Mouse (Mus musculus): Measurements from ENCODE around the gene Brwd3. TPM values are rescaled to one million over a fixed set of nuclear protein-coding genes. Genes with fewer than 3 reads are reported as not detected.

The Brwd3 gene
- total RNA-seq (2021), result 10 to 100 TPM; 13.8 to 18.5 TPM

GRCm38 (mm10) chrX:108834090-108834774 is at the start of gene Brwd3:
Gene Brwd3, minus strand, starts transcription at chrX:108834372.
- peak; percentile 73 to 78 for DNase-seq

GRCm38 (mm10) chrX:108862632-108863031 is 28.5 kb upstream of the Brwd3 start:
- no peak for DNase-seq

GRCm38 (mm10) chrX:108842705-108843104 is 8.5 kb upstream of the Brwd3 start:
- no peak for DNase-seq

GRCm38 (mm10) chrX:108836416-108836815 is 2.2 kb upstream of the Brwd3 start:
- DNase-seq, result no peak

DNA sequence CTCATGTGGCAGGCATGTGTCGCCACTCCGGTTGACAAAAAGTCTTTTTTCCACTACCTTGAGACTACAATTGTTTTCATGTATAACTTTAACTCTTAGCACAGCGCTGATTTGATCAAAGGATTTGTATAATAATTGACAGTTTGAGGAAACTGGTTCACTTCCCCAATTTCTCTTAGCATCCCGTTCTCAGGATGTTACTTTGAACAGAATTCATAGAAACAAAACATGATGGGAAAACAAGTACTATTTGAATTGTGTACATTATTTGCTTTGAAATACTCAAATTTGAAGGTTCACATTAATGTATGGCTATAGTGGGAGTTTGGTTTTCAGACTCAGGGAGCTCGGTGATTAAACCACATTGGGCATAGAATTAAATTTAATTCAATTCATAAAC is 1.1 kb upstream of the Brwd3 start:
- DNase-seq, result no peak

DNA sequence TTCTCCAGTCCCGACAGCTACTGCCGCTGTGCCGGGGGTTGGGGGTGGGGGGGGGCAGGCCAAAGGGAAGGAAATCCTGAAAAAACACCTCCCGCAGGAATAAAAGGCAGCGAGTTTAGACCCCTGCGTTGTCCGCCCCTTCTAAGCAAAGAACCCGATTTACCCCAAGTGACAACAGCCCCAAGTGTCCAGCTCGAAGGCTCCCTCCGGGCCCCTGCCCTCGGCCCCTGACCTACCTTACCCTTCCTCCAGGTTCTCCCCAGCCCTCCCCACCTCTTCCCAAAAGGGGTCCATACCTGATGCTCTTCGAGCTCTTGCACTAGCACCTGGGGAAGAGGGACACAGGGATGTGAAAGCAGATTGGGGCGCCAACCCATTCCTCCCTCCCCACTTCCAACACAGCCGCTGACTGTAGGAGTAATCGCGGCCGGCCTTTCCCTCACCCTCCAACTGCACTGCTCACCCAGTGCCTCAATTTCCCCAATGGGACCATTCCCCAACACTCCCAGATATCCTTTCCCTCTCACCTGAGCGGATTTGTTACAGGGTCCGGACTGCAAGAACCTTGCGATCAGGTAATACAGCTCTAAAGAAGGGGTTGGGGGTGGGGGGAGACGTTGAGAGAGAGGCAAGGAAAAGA is 671 bp downstream of the Brwd3 start:
- peak; percentile 9 to 19 for DNase-seq

GRCm38 (mm10) chrX:108832674-108833189 is 1.4 kb downstream of the Brwd3 start:
- peak; percentile 71 to 75 for DNase-seq

DNA sequence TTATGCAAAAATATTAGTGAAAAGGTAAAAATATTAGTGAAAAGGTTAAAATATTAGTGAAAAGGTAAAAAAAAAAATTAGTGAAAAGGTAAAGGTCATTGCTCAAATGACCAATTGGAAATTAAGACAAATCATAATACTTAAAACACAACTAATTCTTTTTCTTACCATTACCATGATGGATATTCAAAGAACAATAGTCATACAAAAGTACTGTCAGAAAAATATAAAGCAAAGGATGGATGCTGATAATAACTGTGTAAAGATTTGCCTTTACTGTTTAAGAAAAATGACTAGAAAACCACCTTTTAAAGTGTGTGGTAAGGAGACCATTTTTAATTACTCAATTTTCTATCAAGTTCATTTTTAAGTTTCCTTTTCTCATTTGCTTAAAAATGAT is 2.9 kb downstream of the Brwd3 start:
- no peak for DNase-seq

DNA sequence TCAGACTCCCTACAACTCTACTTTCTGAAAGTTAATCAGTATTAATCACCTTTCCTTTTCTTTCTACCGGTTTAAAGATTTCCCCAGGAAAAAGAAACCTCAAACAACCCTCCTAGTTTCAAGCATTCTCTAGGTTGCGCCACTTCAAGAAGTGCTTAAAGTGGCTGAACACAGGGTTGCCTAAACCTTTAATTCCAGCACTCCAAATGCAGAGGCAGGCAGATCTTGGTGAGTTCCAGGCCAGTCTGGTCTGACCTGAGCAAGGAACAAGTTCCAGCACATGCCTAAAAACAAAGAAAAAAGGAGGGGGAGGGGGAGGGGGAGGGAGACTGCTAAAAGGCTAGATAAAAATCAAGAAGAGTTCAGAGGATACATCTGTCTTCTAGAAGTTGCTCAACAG is 6.1 kb downstream of the Brwd3 start:
- DNase-seq, result no peak

- no peak for DNase-seq
These were observed 36.9 kb downstream of the Brwd3 start for GRCm38 (mm10) chrX:108797268-108797667.

DNA sequence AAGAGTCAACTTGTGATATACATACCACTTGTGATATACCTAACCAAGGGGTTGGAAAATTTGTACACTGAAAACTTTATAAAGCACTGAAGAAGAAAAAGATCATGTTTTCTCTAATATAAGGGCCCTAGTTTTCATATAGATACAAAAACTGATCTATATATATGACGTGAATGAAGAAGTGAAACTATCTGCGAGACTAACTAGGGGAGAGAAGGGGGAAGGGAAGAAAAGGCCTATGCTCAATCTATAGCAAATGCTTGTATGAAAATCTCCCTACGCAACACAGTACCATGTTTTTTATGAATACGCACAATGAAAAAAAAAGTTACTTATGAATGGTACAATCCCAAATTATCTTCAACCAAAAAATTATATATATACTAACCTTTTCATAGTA is 50.4 kb downstream of the Brwd3 start:
- DNase-seq, result no peak

DNA sequence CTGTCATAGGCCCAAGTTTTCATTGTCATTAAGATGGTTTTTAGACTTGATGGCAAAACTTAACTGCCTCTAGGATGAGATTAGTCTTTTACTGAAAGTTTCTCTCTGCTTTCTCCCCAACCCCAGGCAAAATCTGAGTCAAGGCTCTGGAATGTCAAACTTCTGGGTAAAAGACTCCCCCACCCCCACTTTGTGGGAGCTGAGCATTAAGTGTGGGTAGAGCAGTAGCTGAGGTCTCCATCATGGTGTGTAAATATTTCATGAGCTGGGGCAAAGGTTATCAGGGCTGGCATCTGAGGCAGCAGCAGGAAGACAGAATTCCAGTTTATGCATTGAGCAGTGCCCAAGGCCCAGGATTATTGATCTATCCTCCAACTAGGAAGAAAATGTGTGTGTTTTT is 102.4 kb downstream of the Brwd3 start:
- DNase-seq, result no peak

- DNase-seq, result no peak
These were observed 104.6 kb downstream of the Brwd3 start for GRCm38 (mm10) chrX:108729564-108729963.

DNA sequence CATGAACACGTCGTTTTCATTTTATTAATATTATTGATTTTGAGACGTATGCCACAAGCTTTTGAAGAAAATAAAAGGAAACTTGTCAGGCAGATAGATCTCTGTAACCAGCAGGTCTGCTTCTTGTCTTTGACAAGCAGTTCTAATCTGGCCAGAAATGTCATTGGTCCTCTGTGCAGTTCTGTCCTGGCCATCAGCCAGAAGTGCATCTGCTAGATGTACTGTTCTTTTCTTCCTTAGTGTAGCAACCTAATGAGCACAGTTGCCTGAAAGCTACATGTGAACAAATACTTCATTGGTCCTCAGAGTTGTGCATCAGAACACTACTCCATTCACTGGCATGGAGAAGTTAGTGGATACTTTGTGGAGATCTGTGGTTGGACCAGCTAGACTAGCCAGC is 105.1 kb downstream of the Brwd3 start:
- DNase-seq, result no peak

- no peak for DNase-seq
These were observed 105.8 kb downstream of the Brwd3 start for GRCm38 (mm10) chrX:108728334-108728733.

DNA sequence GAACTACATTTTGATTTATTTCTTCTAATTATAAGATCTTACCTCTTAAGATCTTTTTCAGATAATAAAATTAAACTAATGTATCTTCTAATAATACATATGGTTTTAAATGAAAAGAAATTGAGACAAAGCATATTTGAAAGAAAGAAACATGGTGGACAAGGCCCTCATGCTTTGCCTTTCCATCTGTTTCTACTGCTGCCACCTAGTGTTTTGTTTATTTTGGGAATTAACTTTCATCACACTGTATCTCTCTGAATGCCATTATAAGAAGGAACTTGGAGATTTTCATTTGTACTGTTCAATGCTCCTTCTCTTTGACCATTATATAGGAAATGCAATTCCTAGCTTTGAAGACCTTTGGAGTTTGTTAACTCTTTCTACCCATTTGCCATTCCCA is 109.9 kb downstream of the Brwd3 start:
- DNase-seq, result no peak

GRCm38 (mm10) chrX:108722447-108722846 is 111.7 kb downstream of the Brwd3 start:
- DNase-seq, result no peak

- DNase-seq, result no peak
These were observed 129.9 kb downstream of the Brwd3 start for GRCm38 (mm10) chrX:108704312-108704711.

Other genes starting within 250 kb of the Brwd3 start
- not detected for gene Gm379, start 169.5 kb downstream of the Brwd3 start, total RNA-seq (2021)
- gene Hmgn5, start 179.0 kb upstream of the Brwd3 start, total RNA-seq (2021), result 10 to 100 TPM; 10.1 to 10.3 TPM

Data from layer of hippocampus, postnatal 36 days (tissue).